Mouse (Mus musculus): ENCODE measurements at regions not wholly inside any gene's neighbourhood (a gene's known extent, or its start where the extent isn't known, plus 50 kb on each side); places are given as distances from the start of the nearest gene placed in this dataset.

- H3K9me3 ChIP-seq (replicated peaks), result no peaks in the 10 kb centered on the region
- peaks cover 10% of the 10 kb centered on the region for H3K4me1 ChIP-seq
- H3K27me3 ChIP-seq, result peaks cover 10% of the 10 kb centered on the region
- H3K4me3 ChIP-seq (replicated peaks), result no peak overlapping the region
- no peak overlapping the region for H3K9ac ChIP-seq
- H3K27ac ChIP-seq (replicated peaks), result no peak overlapping the region
- WGBS, result 92% methylated on average over 1 of the region's 1 CpGs
- no peak for ATAC-seq (ENCODE audit: insufficient number of reproducible peaks, low FRiP score, low TSS enrichment, low read depth)
- H3K36me3 ChIP-seq, result no peaks in the 10 kb centered on the region
- H3K4me2 ChIP-seq (replicated peaks), result no peak overlapping the region
Measured at GRCm38 (mm10) chr10:120726369-120726768, 172.5 kb downstream of the Msrb3 start.

GRCm38 (mm10) chr10:120721956-120722532 is 176.9 kb downstream of the Msrb3 start:
- H3K4me3 ChIP-seq (replicated peaks), result peak overlapping the region; percentile 24
- H3K27me3 ChIP-seq, result peaks cover 10% of the 10 kb centered on the region
- WGBS, result 8% methylated on average over 15 of the region's 15 CpGs
- H3K36me3 ChIP-seq, result no peaks in the 10 kb centered on the region
- H3K27ac ChIP-seq (replicated peaks), result no peak overlapping the region
- no peak overlapping the region for H3K9ac ChIP-seq
- ATAC-seq (ENCODE audit: insufficient number of reproducible peaks, low FRiP score, low TSS enrichment, low read depth), result no peak
- peaks cover 31% of the 10 kb centered on the region for H3K4me1 ChIP-seq
- no peaks in the 10 kb centered on the region for H3K9me3 ChIP-seq (replicated peaks)
- H3K4me2 ChIP-seq (replicated peaks), result peak overlapping the region; percentile 46

- no peak overlapping the region for H3K4me3 ChIP-seq (replicated peaks)
- H3K4me2 ChIP-seq (replicated peaks), result no peak overlapping the region
- no peak for ATAC-seq (ENCODE audit: insufficient number of reproducible peaks, low FRiP score, low TSS enrichment, low read depth)
- peaks cover 10% of the 10 kb centered on the region for H3K27me3 ChIP-seq
- peaks cover 36% of the 10 kb centered on the region for H3K4me1 ChIP-seq
- 48% methylated on average over 3 of the region's 3 CpGs for WGBS
- no peak overlapping the region for H3K9ac ChIP-seq
- no peaks in the 10 kb centered on the region for H3K9me3 ChIP-seq (replicated peaks)
- H3K36me3 ChIP-seq, result no peaks in the 10 kb centered on the region
- H3K27ac ChIP-seq (replicated peaks), result no peak overlapping the region
Measured at GRCm38 (mm10) chr10:120720981-120721380, 177.9 kb downstream of the Msrb3 start.

GRCm38 (mm10) chr10:120720061-120720460 is 178.8 kb downstream of the Msrb3 start:
- no peaks in the 10 kb centered on the region for H3K36me3 ChIP-seq
- H3K4me1 ChIP-seq, result peaks cover 36% of the 10 kb centered on the region
- no peak overlapping the region for H3K4me2 ChIP-seq (replicated peaks)
- 12% methylated on average over 3 of the region's 3 CpGs for WGBS
- ATAC-seq (ENCODE audit: insufficient number of reproducible peaks, low FRiP score, low TSS enrichment, low read depth), result no peak
- H3K27me3 ChIP-seq, result peaks cover 10% of the 10 kb centered on the region
- H3K9ac ChIP-seq, result no peak overlapping the region
- no peak overlapping the region for H3K4me3 ChIP-seq (replicated peaks)
- H3K9me3 ChIP-seq (replicated peaks), result no peaks in the 10 kb centered on the region
- no peak overlapping the region for H3K27ac ChIP-seq (replicated peaks)

DNA sequence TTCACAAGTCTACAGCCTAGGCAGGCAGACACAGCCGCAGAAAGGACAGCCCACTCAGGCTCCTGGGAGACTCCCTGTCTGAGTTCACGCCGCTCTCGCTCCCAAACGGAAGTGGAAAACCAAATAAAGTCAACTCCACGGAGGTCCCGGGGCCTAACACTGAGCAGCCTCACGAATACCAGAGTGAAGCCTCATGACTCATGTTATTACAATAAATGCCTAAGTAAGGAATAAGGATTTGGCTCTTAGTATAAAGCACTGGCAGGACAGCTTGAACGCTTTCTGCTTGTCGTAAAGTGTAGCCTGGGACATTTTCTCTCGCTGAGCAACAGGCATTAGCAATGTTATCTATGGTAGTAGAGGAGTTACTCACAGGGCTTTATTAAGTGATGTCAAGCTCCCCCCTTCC is 181.7 kb downstream of the Msrb3 start:
- ATAC-seq (ENCODE audit: insufficient number of reproducible peaks, low FRiP score, low TSS enrichment, low read depth), result peak; percentile 51; the same call in 1 of the 2 replicates
- Histone ChIP-seq H3K4me2 (replicated peaks) (no peak overlapping the region), H3K9me3 (replicated peaks) (no peaks in the 10 kb centered on the region), H3K36me3 (no peaks in the 10 kb centered on the region), H3K9ac (no peak overlapping the region), H3K4me1 (peaks cover 33% of the 10 kb centered on the region), H3K27me3 (no peaks in the 10 kb centered on the region; the same call in 1 of the 2 replicates), H3K4me3 (replicated peaks) (no peak overlapping the region), H3K27ac (replicated peaks) (0 out of 2 replicates have a peak overlapping the region, but pooled peaks have one; percentile 36)
- 22% methylated on average over 11 of the region's 11 CpGs for WGBS

DNA sequence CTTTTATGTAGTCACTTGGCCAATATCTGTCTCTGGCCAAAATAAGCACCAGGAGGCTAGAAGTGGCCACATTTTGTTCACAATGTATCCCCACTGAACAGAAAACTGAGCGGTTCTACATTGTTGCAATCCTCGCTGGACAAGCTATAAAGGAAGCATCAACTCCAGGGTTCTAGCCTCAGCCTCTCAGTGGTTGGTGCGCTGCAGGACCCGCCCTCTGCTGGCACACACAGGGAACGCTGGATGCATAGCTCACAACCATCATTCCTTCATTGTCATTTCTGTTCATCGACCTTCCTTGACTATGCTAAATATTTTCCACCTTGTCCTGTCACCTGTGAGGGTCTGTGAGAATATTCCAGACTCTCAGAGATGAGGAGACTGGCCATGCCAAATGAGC is 182.5 kb downstream of the Msrb3 start:
- Histone ChIP-seq H3K9ac (no peak overlapping the region), H3K36me3 (no peaks in the 10 kb centered on the region), H3K4me3 (replicated peaks) (no peak overlapping the region), H3K4me1 (peaks cover 25% of the 10 kb centered on the region), H3K4me2 (replicated peaks) (no peak overlapping the region), H3K27ac (replicated peaks) (no peak overlapping the region), H3K9me3 (replicated peaks) (no peaks in the 10 kb centered on the region), H3K27me3 (no peaks in the 10 kb centered on the region)
- ATAC-seq (ENCODE audit: insufficient number of reproducible peaks, low FRiP score, low TSS enrichment, low read depth), result no peak
- 72% methylated on average over 6 of the region's 6 CpGs for WGBS

- Histone ChIP-seq H3K9ac (no peak overlapping the region), H3K36me3 (no peaks in the 10 kb centered on the region), H3K4me1 (peaks cover 13% of the 10 kb centered on the region), H3K4me3 (replicated peaks) (0 out of 2 replicates have a peak overlapping the region, but pooled peaks have one; percentile 7), H3K9me3 (replicated peaks) (no peaks in the 10 kb centered on the region), H3K4me2 (replicated peaks) (peak overlapping the region; percentile 43), H3K27ac (replicated peaks) (peak overlapping the region; percentile 51), H3K27me3 (no peaks in the 10 kb centered on the region)
- 18% methylated on average over 20 of the region's 20 CpGs for WGBS
- peak; percentile 58 for ATAC-seq (ENCODE audit: insufficient number of reproducible peaks, low FRiP score, low TSS enrichment, low read depth)
Measured at GRCm38 (mm10) chr10:120707771-120708750, 190.8 kb downstream of the Msrb3 start.

GRCm38 (mm10) chr10:120706684-120707290 is 192.1 kb downstream of the Msrb3 start:
- no peaks in the 10 kb centered on the region for H3K9me3 ChIP-seq (replicated peaks)
- H3K27me3 ChIP-seq, result no peaks in the 10 kb centered on the region
- WGBS, result 47% methylated on average over 7 of the region's 7 CpGs
- H3K27ac ChIP-seq (replicated peaks), result no peak overlapping the region
- no peak for ATAC-seq (ENCODE audit: insufficient number of reproducible peaks, low FRiP score, low TSS enrichment, low read depth)
- no peak overlapping the region for H3K4me3 ChIP-seq (replicated peaks)
- H3K4me2 ChIP-seq (replicated peaks), result no peak overlapping the region
- H3K9ac ChIP-seq, result no peak overlapping the region
- no peaks in the 10 kb centered on the region for H3K36me3 ChIP-seq
- H3K4me1 ChIP-seq, result peaks cover 13% of the 10 kb centered on the region

DNA sequence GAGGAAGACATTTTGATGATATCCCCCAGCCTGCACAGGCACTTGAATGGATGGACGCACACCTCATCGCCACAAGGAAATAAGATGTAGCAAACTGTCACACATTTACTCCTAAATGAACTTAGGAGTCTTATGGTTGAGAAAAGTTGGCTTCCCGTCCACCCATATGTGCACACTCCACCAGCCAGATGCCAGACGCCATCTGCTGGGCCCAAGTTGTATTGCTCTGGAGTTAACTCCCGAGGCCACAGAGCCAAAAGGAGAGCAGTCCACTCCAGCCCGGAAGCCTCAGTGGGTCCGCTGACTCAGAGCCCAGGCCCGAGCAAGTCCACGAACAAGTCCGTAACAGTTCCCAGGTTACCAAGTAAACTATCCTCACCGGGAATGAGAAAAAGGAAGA is 197.1 kb downstream of the Msrb3 start:
- Histone ChIP-seq H3K9ac (no peak overlapping the region), H3K4me1 (peaks cover 8% of the 10 kb centered on the region; the same call in 1 of the 2 replicates), H3K27me3 (no peaks in the 10 kb centered on the region), H3K4me3 (replicated peaks) (no peak overlapping the region), H3K36me3 (no peaks in the 10 kb centered on the region), H3K4me2 (replicated peaks) (no peak overlapping the region), H3K9me3 (replicated peaks) (no peaks in the 10 kb centered on the region), H3K27ac (replicated peaks) (no peak overlapping the region)
- ATAC-seq (ENCODE audit: insufficient number of reproducible peaks, low FRiP score, low TSS enrichment, low read depth), result 0 out of 2 replicates have a peak, but pooled peaks have one; percentile 43
- 23% methylated on average over 11 of the region's 11 CpGs for WGBS

GRCm38 (mm10) chr10:120697275-120697856 is 201.5 kb downstream of the Msrb3 start:
- Histone ChIP-seq H3K4me3 (replicated peaks) (no peak overlapping the region), H3K36me3 (no peaks in the 10 kb centered on the region)
- 20% methylated on average over 16 of the region's 16 CpGs for WGBS

GRCm38 (mm10) chr10:120696481-120696880 is 202.4 kb downstream of the Msrb3 start:
- ATAC-seq (ENCODE audit: insufficient number of reproducible peaks, low FRiP score, low TSS enrichment, low read depth), result no peak
- 0 out of 2 replicates have a peak overlapping the region, but pooled peaks have one; percentile 11 for H3K27ac ChIP-seq (replicated peaks)

More at GRCm38 (mm10) chr10:120697275-120697856, 201.5 kb downstream of the Msrb3 start:
- H3K27ac ChIP-seq (replicated peaks), result no peak overlapping the region
- H3K9ac ChIP-seq, result no peak overlapping the region
- H3K4me1 ChIP-seq, result peaks cover 22% of the 10 kb centered on the region; the same call in 1 of the 2 replicates
- no peak for ATAC-seq (ENCODE audit: insufficient number of reproducible peaks, low FRiP score, low TSS enrichment, low read depth)
- H3K4me2 ChIP-seq (replicated peaks), result peak overlapping the region; percentile 21; the same call in 1 of the 2 replicates
- no peaks in the 10 kb centered on the region for H3K27me3 ChIP-seq
- H3K9me3 ChIP-seq (replicated peaks), result no peaks in the 10 kb centered on the region

More at GRCm38 (mm10) chr10:120696481-120696880, 202.4 kb downstream of the Msrb3 start:
- Histone ChIP-seq H3K4me1 (peaks cover 25% of the 10 kb centered on the region; the same call in 1 of the 2 replicates), H3K9ac (no peak overlapping the region), H3K4me3 (replicated peaks) (no peak overlapping the region), H3K36me3 (no peaks in the 10 kb centered on the region), H3K4me2 (replicated peaks) (no peak overlapping the region), H3K27me3 (no peaks in the 10 kb centered on the region), H3K9me3 (replicated peaks) (no peaks in the 10 kb centered on the region)
- WGBS, result 55% methylated on average over 2 of the region's 2 CpGs
